Mouse (Mus musculus): Measurements from ENCODE around the gene Daam1. TPM values are rescaled to one million over a fixed set of nuclear protein-coding genes. Genes with fewer than 3 reads are reported as not detected.

Daam1 gene
- polyA plus RNA-seq, 1 experiment from 2014 or later: 9.6 TPM

GRCm38 (mm10) chr12:71849051-71849450 lies 18.2 kb downstream of the Daam1 start:
- WGBS (ENCODE audit: insufficient replicate concordance): 86% methylated on average over 7 of the region's 7 CpGs
- no peak for ATAC-seq (ENCODE audit: low read depth)
- no peaks in the 10 kb centered on the region for H3K36me3 ChIP-seq (ENCODE audit: control insufficient read depth, insufficient read depth)
- H3K4me1 ChIP-seq (ENCODE audit: control insufficient read depth, low read depth, low read length): peaks cover 8% of the 10 kb centered on the region
- no peak overlapping the region for H3K4me2 ChIP-seq (ENCODE audit: low read depth, low read length)
- no peak overlapping the region for H3K4me3 ChIP-seq (ENCODE audit: low read depth, low read length)
- H3K27ac ChIP-seq (ENCODE audit: low read length): no peak overlapping the region
- H3K27me3 ChIP-seq (ENCODE audit: control insufficient read depth, insufficient read depth, low read depth, low read length): no peaks in the 10 kb centered on the region
- no peak overlapping the region for H3K9ac ChIP-seq (ENCODE audit: low read depth, low read length)
- no peaks in the 10 kb centered on the region for H3K9me3 ChIP-seq (replicated peaks; ENCODE audit: control insufficient read depth, low read length)

- Histone ChIP-seq H3K9ac (ENCODE audit: low read depth, low read length) (no peak overlapping the region), H3K27ac (ENCODE audit: low read length) (no peak overlapping the region), H3K4me3 (ENCODE audit: low read depth, low read length) (no peak overlapping the region), H3K4me2 (ENCODE audit: low read depth, low read length) (no peak overlapping the region), H3K27me3 (ENCODE audit: control insufficient read depth, insufficient read depth, low read depth, low read length) (no peaks in the 10 kb centered on the region), H3K36me3 (ENCODE audit: control insufficient read depth, insufficient read depth) (no peaks in the 10 kb centered on the region), H3K4me1 (ENCODE audit: control insufficient read depth, low read depth, low read length) (peaks cover 16% of the 10 kb centered on the region), H3K9me3 (replicated peaks; ENCODE audit: control insufficient read depth, low read length) (no peaks in the 10 kb centered on the region)
- no peak for ATAC-seq (ENCODE audit: low read depth)
- 75% methylated on average over 5 of the region's 5 CpGs for WGBS (ENCODE audit: insufficient replicate concordance)
Measured at GRCm38 (mm10) chr12:71850135-71850534, 19.3 kb downstream of the Daam1 start.

- no peak overlapping the region for H3K9ac ChIP-seq (ENCODE audit: low read depth, low read length)
- H3K9me3 ChIP-seq (replicated peaks; ENCODE audit: control insufficient read depth, low read length): no peaks in the 10 kb centered on the region
- H3K4me1 ChIP-seq (ENCODE audit: control insufficient read depth, low read depth, low read length): peaks cover 28% of the 10 kb centered on the region
- no peaks in the 10 kb centered on the region for H3K27me3 ChIP-seq (ENCODE audit: control insufficient read depth, insufficient read depth, low read depth, low read length)
- H3K27ac ChIP-seq (ENCODE audit: low read length): no peak overlapping the region
- H3K36me3 ChIP-seq (ENCODE audit: control insufficient read depth, insufficient read depth): no peaks in the 10 kb centered on the region
- no peak overlapping the region for H3K4me2 ChIP-seq (ENCODE audit: low read depth, low read length)
- H3K4me3 ChIP-seq (ENCODE audit: low read depth, low read length): no peak overlapping the region
- ATAC-seq (ENCODE audit: low read depth): no peak
- 42% methylated on average over 7 of the region's 7 CpGs for WGBS (ENCODE audit: insufficient replicate concordance)
Measured at GRCm38 (mm10) chr12:71852678-71853077, 21.8 kb downstream of the Daam1 start.

- H3K36me3 ChIP-seq (ENCODE audit: control insufficient read depth, insufficient read depth): no peaks in the 10 kb centered on the region
- peaks cover 28% of the 10 kb centered on the region for H3K4me1 ChIP-seq (ENCODE audit: control insufficient read depth, low read depth, low read length)
- no peak overlapping the region for H3K4me3 ChIP-seq (ENCODE audit: low read depth, low read length)
- no peaks in the 10 kb centered on the region for H3K27me3 ChIP-seq (ENCODE audit: control insufficient read depth, insufficient read depth, low read depth, low read length)
- no peak overlapping the region for H3K9ac ChIP-seq (ENCODE audit: low read depth, low read length)
- ATAC-seq (ENCODE audit: low read depth): no peak
- H3K9me3 ChIP-seq (replicated peaks; ENCODE audit: control insufficient read depth, low read length): no peaks in the 10 kb centered on the region
- no peak overlapping the region for H3K27ac ChIP-seq (ENCODE audit: low read length)
- no peak overlapping the region for H3K4me2 ChIP-seq (ENCODE audit: low read depth, low read length)
- WGBS (ENCODE audit: insufficient replicate concordance): 69% methylated on average over 3 of the region's 3 CpGs
Measured at GRCm38 (mm10) chr12:71853694-71854093, 22.8 kb downstream of the Daam1 start.

GRCm38 (mm10) chr12:71854191-71854590 lies 23.3 kb downstream of the Daam1 start:
- Histone ChIP-seq H3K27ac (ENCODE audit: low read length) (no peak overlapping the region), H3K9me3 (replicated peaks; ENCODE audit: control insufficient read depth, low read length) (no peaks in the 10 kb centered on the region), H3K9ac (ENCODE audit: low read depth, low read length) (no peak overlapping the region), H3K4me2 (ENCODE audit: low read depth, low read length) (no peak overlapping the region), H3K36me3 (ENCODE audit: control insufficient read depth, insufficient read depth) (no peaks in the 10 kb centered on the region), H3K4me3 (ENCODE audit: low read depth, low read length) (no peak overlapping the region), H3K4me1 (ENCODE audit: control insufficient read depth, low read depth, low read length) (peaks cover 28% of the 10 kb centered on the region), H3K27me3 (ENCODE audit: control insufficient read depth, insufficient read depth, low read depth, low read length) (no peaks in the 10 kb centered on the region)
- ATAC-seq (ENCODE audit: low read depth): no peak
- 66% methylated on average over 6 of the region's 6 CpGs for WGBS (ENCODE audit: insufficient replicate concordance)

GRCm38 (mm10) chr12:71855730-71856479 lies 25.0 kb downstream of the Daam1 start:
- no peak overlapping the region for H3K4me2 ChIP-seq (ENCODE audit: low read depth, low read length)
- WGBS (ENCODE audit: insufficient replicate concordance): 51% methylated on average over 10 of the region's 10 CpGs
- H3K27me3 ChIP-seq (ENCODE audit: control insufficient read depth, insufficient read depth, low read depth, low read length): no peaks in the 10 kb centered on the region
- H3K4me3 ChIP-seq (ENCODE audit: low read depth, low read length): no peak overlapping the region
- H3K9ac ChIP-seq (ENCODE audit: low read depth, low read length): no peak overlapping the region
- 0 out of 2 replicates have a peak, but pooled peaks cover 2% of the 10 kb centered on the region for H3K36me3 ChIP-seq (ENCODE audit: control insufficient read depth, insufficient read depth)
- ATAC-seq (ENCODE audit: low read depth): 0 out of 2 replicates have a peak, but pooled peaks have one; percentile 23
- no peak overlapping the region; the same call in 1 of the 2 replicates for H3K27ac ChIP-seq (ENCODE audit: low read length)
- H3K4me1 ChIP-seq (ENCODE audit: control insufficient read depth, low read depth, low read length): peaks cover 28% of the 10 kb centered on the region
- no peaks in the 10 kb centered on the region for H3K9me3 ChIP-seq (replicated peaks; ENCODE audit: control insufficient read depth, low read length)

- Histone ChIP-seq H3K9ac (ENCODE audit: low read depth, low read length) (no peak overlapping the region), H3K9me3 (replicated peaks; ENCODE audit: control insufficient read depth, low read length) (no peaks in the 10 kb centered on the region), H3K4me3 (ENCODE audit: low read depth, low read length) (no peak overlapping the region), H3K36me3 (ENCODE audit: control insufficient read depth, insufficient read depth) (0 out of 2 replicates have a peak, but pooled peaks cover 2% of the 10 kb centered on the region), H3K27ac (ENCODE audit: low read length) (no peak overlapping the region), H3K27me3 (ENCODE audit: control insufficient read depth, insufficient read depth, low read depth, low read length) (no peaks in the 10 kb centered on the region), H3K4me1 (ENCODE audit: control insufficient read depth, low read depth, low read length) (peaks cover 28% of the 10 kb centered on the region), H3K4me2 (ENCODE audit: low read depth, low read length) (no peak overlapping the region)
- ATAC-seq (ENCODE audit: low read depth): no peak
Measured at GRCm38 (mm10) chr12:71856480-71856754, 25.5 kb downstream of the Daam1 start.

- Histone ChIP-seq H3K27ac (ENCODE audit: low read length) (no peak overlapping the region), H3K4me3 (ENCODE audit: low read depth, low read length) (no peak overlapping the region), H3K9ac (ENCODE audit: low read depth, low read length) (no peak overlapping the region), H3K9me3 (replicated peaks; ENCODE audit: control insufficient read depth, low read length) (no peaks in the 10 kb centered on the region), H3K27me3 (ENCODE audit: control insufficient read depth, insufficient read depth, low read depth, low read length) (no peaks in the 10 kb centered on the region), H3K4me2 (ENCODE audit: low read depth, low read length) (no peak overlapping the region), H3K4me1 (ENCODE audit: control insufficient read depth, low read depth, low read length) (peaks cover 22% of the 10 kb centered on the region), H3K36me3 (ENCODE audit: control insufficient read depth, insufficient read depth) (0 out of 2 replicates have a peak, but pooled peaks cover 2% of the 10 kb centered on the region)
- WGBS (ENCODE audit: insufficient replicate concordance): 72% methylated on average over 5 of the region's 5 CpGs
- ATAC-seq (ENCODE audit: low read depth): no peak; the same call in 1 of the 2 replicates
Measured at GRCm38 (mm10) chr12:71859096-71859495, 28.2 kb downstream of the Daam1 start.

GRCm38 (mm10) chr12:71863846-71864543 lies 33.1 kb downstream of the Daam1 start:
- Histone ChIP-seq H3K36me3 (ENCODE audit: control insufficient read depth, insufficient read depth) (0 out of 2 replicates have a peak, but pooled peaks cover 2% of the 10 kb centered on the region), H3K9ac (ENCODE audit: low read depth, low read length) (no peak overlapping the region), H3K4me1 (ENCODE audit: control insufficient read depth, low read depth, low read length) (peaks cover 3% of the 10 kb centered on the region), H3K9me3 (replicated peaks; ENCODE audit: control insufficient read depth, low read length) (no peaks in the 10 kb centered on the region), H3K4me2 (ENCODE audit: low read depth, low read length) (no peak overlapping the region), H3K27me3 (ENCODE audit: control insufficient read depth, insufficient read depth, low read depth, low read length) (no peaks in the 10 kb centered on the region), H3K27ac (ENCODE audit: low read length) (peak overlapping the region; percentile 16; the same call in 1 of the 2 replicates), H3K4me3 (ENCODE audit: low read depth, low read length) (no peak overlapping the region)
- peak; percentile 59 for ATAC-seq (ENCODE audit: low read depth)
- 53% methylated on average over 10 of the region's 10 CpGs for WGBS (ENCODE audit: insufficient replicate concordance)
